Mouse (Mus musculus): ENCODE measurements at regions not wholly inside any gene's neighbourhood (a gene's known extent, or its start where the extent isn't known, plus 50 kb on each side); places are given as distances from the start of the nearest gene placed in this dataset.

DNA sequence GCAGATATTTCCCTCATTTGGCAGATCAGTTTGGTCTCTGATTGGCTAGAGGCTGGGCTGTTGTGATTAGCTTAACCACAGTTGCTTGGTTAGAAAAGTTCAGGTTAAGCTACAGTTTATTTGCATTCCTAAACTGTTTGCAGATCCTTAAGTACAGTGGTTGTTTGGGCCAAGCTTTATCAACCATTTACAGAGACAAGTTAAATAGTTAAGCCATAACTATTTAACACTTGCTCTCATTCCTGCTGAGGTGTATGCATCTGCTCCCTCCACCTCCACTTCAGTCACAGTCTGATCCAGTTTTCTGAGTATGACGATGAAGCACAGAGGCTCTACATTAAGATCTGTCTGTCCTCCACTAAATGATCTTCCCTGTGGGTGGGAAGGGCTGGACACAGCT lies 58.6 kb upstream of the Gdf10 start:
- DNase-seq (ENCODE audit: low spot score): no peak
- no peaks in the 10 kb centered on the region for H3K9me3 ChIP-seq (ENCODE audit: control insufficient read depth, low read length)
- no peak overlapping the region for H3K4me2 ChIP-seq (replicated peaks; ENCODE audit: low read depth, low read length)
- no peaks in the 10 kb centered on the region for H3K4me1 ChIP-seq (replicated peaks; ENCODE audit: control insufficient read depth, insufficient read depth, low read length)
- no peaks in the 10 kb centered on the region for H3K36me3 ChIP-seq (ENCODE audit: control insufficient read depth, insufficient read depth, low read length)
- WGBS: 91% methylated on average over 1 of the region's 1 CpGs
- no peaks in the 10 kb centered on the region for H3K27me3 ChIP-seq (ENCODE audit: control insufficient read depth, insufficient read depth, low read length)
- no peak overlapping the region for H3K4me3 ChIP-seq (ENCODE audit: low read depth, low read length)
- no peak overlapping the region for H3K27ac ChIP-seq (ENCODE audit: low read depth, low read length)
- ATAC-seq (ENCODE audit: low FRiP score): no peak
- no peak overlapping the region for H3K9ac ChIP-seq (ENCODE audit: low read depth, low read length)

- 84% methylated on average over 2 of the region's 2 CpGs for WGBS
- DNase-seq (ENCODE audit: low spot score) (no peak), ATAC-seq (ENCODE audit: low FRiP score) (no peak)
- Histone ChIP-seq H3K36me3 (ENCODE audit: control insufficient read depth, insufficient read depth, low read length) (no peaks in the 10 kb centered on the region), H3K9me3 (ENCODE audit: control insufficient read depth, low read length) (no peaks in the 10 kb centered on the region), H3K27ac (ENCODE audit: low read depth, low read length) (no peak overlapping the region), H3K9ac (ENCODE audit: low read depth, low read length) (no peak overlapping the region), H3K27me3 (ENCODE audit: control insufficient read depth, insufficient read depth, low read length) (no peaks in the 10 kb centered on the region), H3K4me3 (ENCODE audit: low read depth, low read length) (no peak overlapping the region), H3K4me1 (replicated peaks; ENCODE audit: control insufficient read depth, insufficient read depth, low read length) (no peaks in the 10 kb centered on the region), H3K4me2 (replicated peaks; ENCODE audit: low read depth, low read length) (no peak overlapping the region)
Observed at GRCm38 (mm10) chr14:33865746-33866145, 57.6 kb upstream of the Gdf10 start.

DNA sequence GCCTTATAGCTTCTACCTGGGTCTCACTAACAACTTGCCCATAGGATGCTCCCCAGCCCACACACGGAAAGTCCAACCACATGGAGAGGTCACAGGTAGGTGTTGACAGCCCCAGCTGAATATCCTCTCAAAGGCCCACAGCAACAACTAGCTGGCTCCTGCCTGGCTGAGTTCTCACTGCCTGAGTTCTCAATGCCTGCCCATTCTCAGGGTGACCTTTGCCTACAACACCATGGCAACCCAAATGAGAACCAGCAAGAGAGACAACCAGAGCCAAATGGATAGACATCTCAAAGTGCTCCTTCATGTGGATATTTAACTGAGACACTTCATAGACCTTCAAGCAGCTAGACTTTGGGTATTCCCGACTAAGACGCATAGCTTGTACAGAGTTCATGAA lies 55.7 kb upstream of the Gdf10 start:
- Histone ChIP-seq H3K4me3 (ENCODE audit: low read depth, low read length) (no peak overlapping the region), H3K4me2 (replicated peaks; ENCODE audit: low read depth, low read length) (no peak overlapping the region), H3K27me3 (ENCODE audit: control insufficient read depth, insufficient read depth, low read length) (no peaks in the 10 kb centered on the region), H3K36me3 (ENCODE audit: control insufficient read depth, insufficient read depth, low read length) (no peaks in the 10 kb centered on the region), H3K4me1 (replicated peaks; ENCODE audit: control insufficient read depth, insufficient read depth, low read length) (no peaks in the 10 kb centered on the region), H3K9me3 (ENCODE audit: control insufficient read depth, low read length) (no peaks in the 10 kb centered on the region), H3K9ac (ENCODE audit: low read depth, low read length) (no peak overlapping the region), H3K27ac (ENCODE audit: low read depth, low read length) (no peak overlapping the region)
- DNase-seq (ENCODE audit: low spot score) (no peak), ATAC-seq (ENCODE audit: low FRiP score) (no peak)
- WGBS: 95% methylated on average over 3 of the region's 3 CpGs
